Mouse (Mus musculus) olfactory bulb, adult 2 months (tissue): ENCODE data around the gene Mpp4.

Experiments
- CTCF ChIP-seq: fragments of 200-500 bp; IDR thresholded peaks from 2 replicates; pipeline ENCODE4 v1.5.1; 2012; ENCODE audit warnings: low read depth, mild to moderate bottlenecking, low read length, moderate library complexity; ENCODE audit not compliant: insufficient read depth
- POLR2A ChIP-seq: fragments of 200-500 bp; IDR thresholded peaks from 2 replicates; pipeline ENCODE4 v1.6.1; 2012; ENCODE audit warnings: mild to moderate bottlenecking, low read depth, low read length, moderate library complexity; ENCODE audit not compliant: insufficient read depth

GRCm38 (mm10) chr1:59186317-59186716, 23.1 kb upstream of the Mpp4 start:
- TF ChIP-seq POLR2A, result no peak
- no peak for TF ChIP-seq CTCF
